Mouse (Mus musculus): ENCODE measurements around the gene Zfp420. TPM values are rescaled to one million over a fixed set of nuclear protein-coding genes. Genes with fewer than 3 reads are reported as not detected.
"Not testable (repeated sequence)": the region's sequence is repeated elsewhere in the genome, so short reads cannot be mapped to it uniquely, and the experiment has no call there.

Gene Zfp420
- polyA plus RNA-seq, 1 experiment from 2014 or later, result 19.0 TPM

DNA sequence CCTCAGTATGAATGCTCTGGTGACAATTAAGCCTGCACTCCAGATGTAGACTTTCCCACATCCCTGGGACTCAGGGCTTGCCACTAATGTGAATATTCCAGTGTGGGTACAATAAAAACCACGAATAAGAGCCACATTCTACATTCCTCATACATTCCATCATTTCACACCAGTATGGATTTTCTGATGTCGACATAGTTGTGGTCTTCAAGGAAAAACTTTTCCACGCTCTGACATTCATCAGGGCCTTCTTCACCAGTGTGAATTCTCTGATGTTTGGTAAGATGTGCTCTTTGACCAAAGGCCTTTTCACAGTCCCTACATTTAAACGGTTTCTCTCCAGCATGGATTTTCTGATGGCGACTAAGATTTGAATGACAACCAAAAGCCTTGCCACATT lies 15.2 kb upstream of the Zfp420 start:
- Histone ChIP-seq H3K27me3 (no peaks in the 10 kb centered on the region), H3K4me3 (no peak overlapping the region), H3K9ac (no peak overlapping the region), H3K4me2 (no peak overlapping the region), H3K27ac (replicated peaks) (no peak overlapping the region), H3K4me1 (replicated peaks) (no peaks in the 10 kb centered on the region), H3K9me3 (no peaks in the 10 kb centered on the region), H3K36me3 (peaks cover 70% of the 10 kb centered on the region)
- WGBS, result 93% methylated on average over 5 of the region's 5 CpGs
- ATAC-seq (ENCODE audit: low read depth), result no peak

DNA sequence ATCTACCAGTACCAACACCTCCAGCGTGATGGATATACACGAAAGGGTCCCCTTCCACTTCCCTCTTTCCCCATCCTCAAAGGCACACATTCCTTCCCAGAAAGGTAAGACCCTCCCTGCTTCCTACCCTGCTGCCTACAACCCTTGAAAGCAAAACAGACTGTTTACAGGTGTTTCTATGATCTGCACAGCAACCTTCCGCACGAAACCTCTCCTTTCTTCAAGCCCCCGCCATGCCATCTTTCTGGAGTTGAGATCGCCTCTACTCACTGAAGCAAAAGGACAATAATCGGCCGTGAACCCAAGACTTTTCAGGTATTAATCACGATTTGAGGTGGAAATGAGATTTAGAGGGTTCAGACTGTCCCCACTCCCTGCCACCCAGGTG lies 7.0 kb upstream of the Zfp420 start:
- Histone ChIP-seq H3K4me2 (peak overlapping the region; percentile 79), H3K27ac (replicated peaks) (no peak overlapping the region), H3K36me3 (peaks cover 28% of the 10 kb centered on the region), H3K9ac (peak overlapping the region; percentile 76), H3K4me3 (peak overlapping the region; percentile 54), H3K27me3 (no peaks in the 10 kb centered on the region), H3K4me1 (replicated peaks) (peaks cover 7% of the 10 kb centered on the region), H3K9me3 (no peaks in the 10 kb centered on the region; the same call in 1 of the 2 replicates)
- WGBS, result 59% methylated on average over 9 of the region's 9 CpGs
- ATAC-seq (ENCODE audit: low read depth), result no peak; the same call in 1 of the 2 replicates

DNA sequence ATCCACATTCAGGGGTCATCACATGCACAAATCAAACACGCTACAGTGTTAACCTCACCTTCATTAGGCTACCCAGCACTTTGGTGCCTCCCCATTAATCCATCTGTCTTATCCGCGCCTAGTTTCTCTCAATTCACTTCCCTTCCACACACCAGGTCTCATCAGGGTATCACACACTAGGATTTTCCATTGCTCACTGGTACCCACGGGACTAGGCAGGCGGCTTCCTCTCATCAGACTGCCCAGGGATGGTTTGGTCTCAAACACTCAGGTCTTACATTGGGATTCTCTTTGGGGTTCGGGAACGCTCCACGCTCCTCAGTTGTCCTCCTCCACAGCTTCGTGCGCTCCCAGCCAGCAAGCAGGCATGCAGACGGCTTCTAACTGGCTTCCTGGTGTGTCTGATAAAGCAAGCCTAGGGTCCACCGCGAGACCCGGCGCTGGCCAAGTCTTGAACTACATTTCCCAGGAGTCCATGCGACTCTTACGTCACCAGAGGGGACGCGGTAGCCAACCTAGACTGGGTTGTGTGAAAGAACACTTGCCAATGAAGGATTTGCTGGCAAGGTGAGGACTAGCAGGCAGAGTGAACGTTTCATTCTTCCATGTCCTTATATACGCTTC lies 6.4 kb upstream of the Zfp420 start, which contains the start of gene Zfp940:
Gene Zfp940, minus strand, starts transcription at position 451 of the 624 bp plus-strand sequence.
- H3K4me3 ChIP-seq, result peak within 1 kb of the TSS; percentile 54
- WGBS, result 1% methylated on average over 21 of the region's 21 CpGs
- peak within 1 kb of the TSS; percentile 69 for H3K27ac ChIP-seq (replicated peaks)
- no peaks in the 10 kb centered on the region; the same call in 1 of the 2 replicates for H3K9me3 ChIP-seq
- H3K9ac ChIP-seq, result peak within 1 kb of the TSS; percentile 76
- H3K36me3 ChIP-seq, result peaks cover 26% of the 10 kb centered on the region
- H3K4me2 ChIP-seq, result peak within 1 kb of the TSS; percentile 79
- peak; percentile 97 for ATAC-seq (ENCODE audit: low read depth)
- H3K27me3 ChIP-seq, result no peaks in the 10 kb centered on the region
- H3K4me1 ChIP-seq (replicated peaks), result peaks cover 7% of the 10 kb centered on the region

DNA sequence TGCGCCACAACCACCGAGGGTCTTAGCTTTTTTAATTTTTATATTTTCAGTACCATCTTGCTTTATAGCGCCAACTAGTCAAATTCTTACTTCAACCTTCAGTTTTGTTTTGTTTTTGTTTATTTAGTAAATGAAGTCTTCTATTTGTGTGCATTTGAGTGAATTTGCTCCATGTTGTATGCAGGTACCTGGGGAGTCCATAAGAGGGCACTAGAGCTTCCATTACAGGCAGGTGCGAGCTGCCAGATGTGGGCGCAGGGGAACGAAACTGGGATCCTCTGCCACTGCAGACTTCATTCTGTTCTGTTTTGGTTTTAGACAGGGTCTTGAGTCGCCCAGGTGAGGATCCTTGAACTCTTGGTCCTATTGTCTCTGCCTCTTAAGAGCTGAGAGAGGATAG lies 1.9 kb downstream of the Zfp420 start:
- no peak for ATAC-seq (ENCODE audit: low read depth)
- Histone ChIP-seq H3K36me3 (peaks cover 15% of the 10 kb centered on the region), H3K9me3 (no peaks in the 10 kb centered on the region), H3K4me1 (replicated peaks) (peaks cover 11% of the 10 kb centered on the region), H3K27ac (replicated peaks) (no peak overlapping the region), H3K4me2 (no peak overlapping the region), H3K9ac (no peak overlapping the region), H3K4me3 (no peak overlapping the region), H3K27me3 (no peaks in the 10 kb centered on the region)
- 87% methylated on average over 7 of the region's 7 CpGs for WGBS

DNA sequence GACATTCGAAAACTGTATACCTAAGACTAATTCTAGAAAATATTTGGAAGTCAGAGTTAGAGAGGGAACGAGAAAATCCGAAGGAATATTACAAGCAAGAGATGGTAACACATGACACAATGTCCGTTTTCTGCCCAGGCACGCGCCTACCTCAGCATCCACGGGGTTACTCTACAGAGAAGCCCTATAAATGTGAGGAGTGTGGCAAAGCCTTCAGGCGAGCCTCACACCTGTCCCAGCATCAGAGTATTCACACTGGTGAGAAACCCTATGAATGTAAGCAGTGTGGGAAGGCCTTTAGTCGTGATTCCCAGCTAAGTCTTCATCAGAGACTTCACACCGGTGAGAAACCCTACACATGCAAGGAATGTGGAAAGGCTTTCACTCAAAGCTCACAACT lies 14.5 kb downstream of the Zfp420 start:
- H3K4me1 ChIP-seq (replicated peaks), result no peaks in the 10 kb centered on the region
- H3K9me3 ChIP-seq, result peaks cover 53% of the 10 kb centered on the region
- H3K4me3 ChIP-seq, result no peak overlapping the region
- H3K36me3 ChIP-seq, result peaks cover 76% of the 10 kb centered on the region
- H3K27me3 ChIP-seq, result no peaks in the 10 kb centered on the region
- no peak for ATAC-seq (ENCODE audit: low read depth)
- no peak overlapping the region for H3K4me2 ChIP-seq
- 94% methylated on average over 10 of the region's 10 CpGs for WGBS
- no peak overlapping the region for H3K9ac ChIP-seq
- no peak overlapping the region for H3K27ac ChIP-seq (replicated peaks)

DNA sequence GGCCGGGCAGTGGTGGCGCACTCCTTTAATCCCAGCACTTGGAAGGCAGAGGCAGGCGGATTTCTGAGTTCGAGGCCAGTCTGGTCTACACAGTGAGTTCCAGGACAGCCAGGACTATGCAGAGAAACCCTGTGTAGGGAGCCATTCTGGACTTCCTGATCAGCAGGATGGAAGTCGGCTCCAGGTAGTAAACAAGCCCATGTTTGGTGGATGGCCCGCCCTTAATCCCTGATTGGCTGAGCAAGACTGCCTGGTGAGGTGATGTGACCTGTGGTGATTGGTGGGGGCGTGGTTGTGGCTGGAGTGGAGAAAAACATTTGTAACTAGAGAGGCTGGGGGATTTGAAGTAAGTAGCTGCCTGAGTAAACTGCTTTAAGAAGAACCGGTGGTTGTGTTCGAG lies 17.8 kb downstream of the Zfp420 start:
- 95% methylated on average over 9 of the region's 9 CpGs for whole genome bisulfite sequencing
- peaks cover 37% of the 10 kb centered on the region for H3K9me3 ChIP-seq
- H3K27me3 ChIP-seq; ATAC-seq (ENCODE audit: low read depth); H3K4me2 ChIP-seq; H3K4me3 ChIP-seq; H3K9ac ChIP-seq; H3K27ac ChIP-seq (replicated peaks); H3K4me1 ChIP-seq (replicated peaks): not testable (repeated sequence)
- peaks cover 56% of the 10 kb centered on the region for H3K36me3 ChIP-seq

DNA sequence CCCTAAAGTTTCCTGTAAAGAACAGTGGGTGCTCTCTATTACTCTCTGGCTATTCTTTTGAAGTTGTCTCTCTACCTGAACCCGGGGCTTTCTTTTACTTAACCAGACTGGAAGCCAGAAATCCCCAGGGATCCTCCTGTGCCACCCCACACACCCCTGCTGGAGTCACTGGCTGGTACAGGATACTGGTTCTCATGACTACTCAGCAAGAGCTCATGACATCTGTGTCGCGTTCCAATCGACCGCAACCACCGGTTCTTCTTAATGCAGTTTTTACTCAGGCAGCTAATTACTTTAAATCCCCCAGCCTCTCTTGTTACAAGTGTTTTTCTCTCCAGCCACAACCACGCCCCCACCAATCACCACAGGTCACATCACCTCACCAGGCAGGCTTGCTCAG lies 20.3 kb downstream of the Zfp420 start:
- no peak overlapping the region for H3K9ac ChIP-seq
- WGBS, result 83% methylated on average over 7 of the region's 7 CpGs
- H3K4me1 ChIP-seq (replicated peaks), result no peaks in the 10 kb centered on the region
- no peak overlapping the region for H3K4me3 ChIP-seq
- no peaks in the 10 kb centered on the region for H3K27me3 ChIP-seq
- peaks cover 37% of the 10 kb centered on the region for H3K36me3 ChIP-seq
- H3K4me2 ChIP-seq, result no peak overlapping the region
- ATAC-seq (ENCODE audit: low read depth), result no peak
- no peak overlapping the region for H3K27ac ChIP-seq (replicated peaks)
- peaks cover 19% of the 10 kb centered on the region for H3K9me3 ChIP-seq

DNA sequence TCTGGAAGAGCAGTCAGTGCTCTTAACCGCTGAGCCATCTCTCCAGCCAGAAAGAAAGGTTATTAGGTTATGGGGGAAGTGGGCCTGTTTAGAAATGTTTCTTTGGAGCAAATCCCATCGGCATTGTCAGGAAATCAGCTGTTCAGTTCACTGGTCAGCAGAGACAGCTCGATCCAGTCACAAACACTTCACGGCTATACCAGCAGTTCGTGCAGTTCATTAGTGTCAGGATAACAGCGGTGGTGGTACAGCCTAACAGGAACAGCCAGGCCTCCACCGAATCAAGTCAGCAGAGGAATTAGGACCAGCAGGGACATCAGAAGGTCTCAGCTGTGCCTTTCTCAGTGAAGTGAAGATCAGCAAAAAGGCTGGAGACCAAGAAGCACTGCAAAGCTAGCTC lies 21.1 kb downstream of the Zfp420 start:
- Histone ChIP-seq H3K4me3 (no peak overlapping the region), H3K36me3 (peaks cover 28% of the 10 kb centered on the region), H3K27ac (replicated peaks) (no peak overlapping the region), H3K27me3 (no peaks in the 10 kb centered on the region), H3K4me2 (no peak overlapping the region), H3K9me3 (peaks cover 14% of the 10 kb centered on the region), H3K9ac (no peak overlapping the region), H3K4me1 (replicated peaks) (no peaks in the 10 kb centered on the region)
- no peak for ATAC-seq (ENCODE audit: low read depth)
- 92% methylated on average over 7 of the region's 7 CpGs for whole genome bisulfite sequencing

DNA sequence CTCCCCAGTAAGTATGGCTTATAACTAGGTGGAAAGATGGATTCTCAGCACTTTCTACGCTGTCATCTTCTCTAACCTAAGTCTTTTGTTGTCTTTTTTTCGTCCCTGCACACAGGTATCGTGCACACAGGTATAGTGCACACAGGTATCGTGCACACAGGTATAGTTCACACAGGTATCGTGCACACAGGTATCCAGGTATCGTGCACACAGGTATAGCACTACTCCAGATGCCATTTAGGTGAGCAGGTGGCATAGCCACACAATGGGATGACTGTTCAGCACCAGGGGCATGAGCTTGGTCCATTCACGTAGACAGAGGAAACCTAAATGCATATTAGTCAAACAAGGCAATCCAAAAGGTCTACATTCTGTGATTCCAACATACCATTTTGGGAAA lies 30.7 kb downstream of the Zfp420 start:
- no peak overlapping the region for H3K4me3 ChIP-seq
- no peaks in the 10 kb centered on the region for H3K27me3 ChIP-seq
- 94% methylated on average over 7 of the region's 7 CpGs for WGBS
- ATAC-seq (ENCODE audit: low read depth), result no peak
- H3K27ac ChIP-seq (replicated peaks), result no peak overlapping the region
- H3K9ac ChIP-seq, result no peak overlapping the region
- H3K4me1 ChIP-seq (replicated peaks), result no peaks in the 10 kb centered on the region
- H3K9me3 ChIP-seq, result peaks cover 76% of the 10 kb centered on the region
- peaks cover 66% of the 10 kb centered on the region for H3K36me3 ChIP-seq
- no peak overlapping the region for H3K4me2 ChIP-seq

DNA sequence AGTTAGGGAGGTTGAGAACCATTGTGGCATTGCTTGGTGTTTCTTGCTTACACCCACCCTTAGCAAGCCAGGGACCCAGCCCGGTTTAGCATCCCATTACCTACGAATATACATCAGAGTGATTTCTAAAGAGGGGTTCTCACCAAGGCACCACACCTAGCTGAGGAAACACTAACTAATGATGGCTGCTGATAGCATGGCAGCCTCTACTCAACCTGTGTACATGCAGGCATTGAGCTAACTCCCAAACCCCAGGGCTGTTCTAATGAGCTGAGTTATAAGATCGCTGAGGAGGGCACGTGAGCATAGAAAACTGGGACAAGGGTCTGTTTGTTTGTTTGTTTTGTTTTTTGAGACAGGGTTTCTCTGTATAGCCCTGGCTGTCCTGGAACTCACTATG lies 33.0 kb downstream of the Zfp420 start:
- Histone ChIP-seq H3K9me3 (peaks cover 64% of the 10 kb centered on the region), H3K27ac (replicated peaks) (no peak overlapping the region), H3K36me3 (peaks cover 88% of the 10 kb centered on the region), H3K9ac (no peak overlapping the region), H3K27me3 (no peaks in the 10 kb centered on the region), H3K4me2 (no peak overlapping the region), H3K4me3 (no peak overlapping the region), H3K4me1 (replicated peaks) (no peaks in the 10 kb centered on the region)
- no peak for ATAC-seq (ENCODE audit: low read depth)
- WGBS, result 93% methylated on average over 4 of the region's 4 CpGs

DNA sequence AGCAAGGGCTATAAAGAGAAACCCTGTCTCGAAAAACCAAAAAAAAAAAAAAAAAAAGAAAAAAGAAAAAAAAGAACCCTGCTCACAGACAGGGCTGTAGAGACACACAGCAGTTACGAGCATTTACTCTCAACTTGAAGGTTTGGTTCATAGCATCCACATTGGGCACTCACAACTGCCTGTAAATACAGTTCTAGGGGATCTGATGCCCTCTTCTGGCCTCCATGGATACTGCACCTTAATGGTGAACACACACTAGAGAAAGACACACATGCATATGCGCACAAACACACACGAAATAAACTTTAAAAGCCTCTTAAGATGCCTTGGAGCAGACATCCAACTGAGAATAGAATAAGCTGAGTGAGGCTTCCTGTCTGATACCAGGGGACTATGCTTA lies 38.6 kb downstream of the Zfp420 start:
- WGBS, result 97% methylated on average over 4 of the region's 4 CpGs
- Histone ChIP-seq H3K9me3 (peaks cover 43% of the 10 kb centered on the region), H3K27me3 (no peaks in the 10 kb centered on the region), H3K4me2 (no peak overlapping the region), H3K9ac (no peak overlapping the region), H3K4me1 (replicated peaks) (no peaks in the 10 kb centered on the region), H3K36me3 (peaks cover 93% of the 10 kb centered on the region), H3K4me3 (no peak overlapping the region), H3K27ac (replicated peaks) (no peak overlapping the region)
- ATAC-seq (ENCODE audit: low read depth), result no peak

DNA sequence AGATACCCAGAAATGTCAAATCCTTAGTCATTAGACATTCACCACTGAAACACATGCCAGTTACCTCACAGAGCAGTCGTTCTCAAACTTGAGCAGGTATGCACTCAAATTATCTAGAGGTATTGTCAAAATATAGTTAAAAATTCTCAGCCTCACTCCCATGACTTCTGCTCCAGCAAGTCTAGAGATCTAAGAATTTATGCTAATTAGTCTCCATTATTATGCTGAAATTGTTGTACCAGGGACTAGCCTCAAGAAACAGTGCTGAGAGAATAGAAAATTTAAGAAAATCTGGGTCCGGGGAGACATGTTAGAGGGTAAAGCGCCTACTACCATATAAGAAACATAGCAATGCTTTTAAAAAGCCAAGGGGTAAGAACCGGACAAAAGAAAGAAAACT lies 44.3 kb downstream of the Zfp420 start:
- H3K4me2 ChIP-seq, result no peak overlapping the region
- H3K36me3 ChIP-seq, result peaks cover 42% of the 10 kb centered on the region
- no peak overlapping the region for H3K4me3 ChIP-seq
- H3K4me1 ChIP-seq (replicated peaks), result peaks cover 8% of the 10 kb centered on the region
- no peak overlapping the region for H3K27ac ChIP-seq (replicated peaks)
- 89% methylated on average over 4 of the region's 4 CpGs for WGBS
- no peak overlapping the region for H3K9ac ChIP-seq
- no peak for ATAC-seq (ENCODE audit: low read depth)
- H3K9me3 ChIP-seq, result peaks cover under 1% of the 10 kb centered on the region; the same call in 1 of the 2 replicates
- H3K27me3 ChIP-seq, result no peaks in the 10 kb centered on the region

Measured in neural tube, embryonic 13.5 days (tissue).